Mouse (Mus musculus) c-Kit-negative CD71-positive TER-119-positive erythroid progenitor cells, embryonic 14.5 days (primary cell): ENCODE measurements around the gene Gm13290.
"Not testable (repeated sequence)": the region's sequence is repeated elsewhere in the genome, so short reads cannot be mapped to it uniquely, and the experiment has no call there.

Experiments
- DNase-seq: peaks from one replicate; pipeline ENCODE4 v3.0.0-alpha.2; 2013; ENCODE audit warnings: low read depth, low spot score

Gm13290 gene

GRCm38 (mm10) chr4:88773534-88773933 is at the start of gene Gm13290:
Gene Gm13290, plus strand, starts transcription at chr4:88773834.
- not testable (repeated sequence) for DNase-seq

GRCm38 (mm10) chr4:88726727-88727126 is 46.9 kb upstream of the Gm13290 start:
- no peak for DNase-seq

- no peak for DNase-seq
Observed at GRCm38 (mm10) chr4:88727324-88727723, 46.3 kb upstream of the Gm13290 start.

DNA sequence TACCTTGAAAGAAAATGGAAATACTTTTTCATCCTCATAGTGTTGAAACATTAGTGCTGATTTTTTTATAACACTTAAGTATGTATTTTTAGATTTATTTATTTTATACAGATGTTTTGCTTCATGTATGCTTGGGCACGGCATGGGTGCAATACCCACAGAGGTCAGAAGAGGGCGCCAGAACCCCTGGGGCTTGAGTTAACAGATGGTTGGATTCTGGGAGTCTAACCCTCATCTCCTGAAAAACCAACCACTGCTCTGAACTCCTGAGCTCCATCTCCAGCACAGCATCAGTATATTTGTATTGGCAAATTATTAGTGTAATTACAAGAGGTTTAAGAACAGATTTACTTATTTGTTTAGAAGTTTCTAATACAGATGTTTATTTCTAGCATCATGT is 35.2 kb upstream of the Gm13290 start:
- DNase-seq = no peak

GRCm38 (mm10) chr4:88739036-88739435 is 34.6 kb upstream of the Gm13290 start:
- DNase-seq = no peak

DNA sequence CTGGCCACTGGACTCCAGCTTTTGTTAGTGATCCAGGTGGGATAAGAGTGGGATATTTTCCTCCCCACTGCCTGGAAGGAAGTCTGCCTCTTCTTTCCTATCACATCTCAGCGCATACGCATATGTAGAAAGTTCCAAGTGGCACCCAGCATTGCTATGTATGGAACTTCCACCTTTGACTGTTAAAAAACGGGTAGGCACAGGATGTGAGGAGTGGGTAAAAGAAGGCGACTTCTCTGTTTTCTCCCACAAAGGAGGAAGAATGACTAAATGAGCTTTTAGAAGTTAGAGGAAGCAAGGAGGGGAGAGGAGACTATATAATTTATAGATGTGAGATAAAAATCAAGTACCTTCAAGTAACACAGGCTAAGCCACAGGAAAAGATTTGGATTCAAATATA is 32.2 kb upstream of the Gm13290 start:
- DNase-seq = no peak

DNA sequence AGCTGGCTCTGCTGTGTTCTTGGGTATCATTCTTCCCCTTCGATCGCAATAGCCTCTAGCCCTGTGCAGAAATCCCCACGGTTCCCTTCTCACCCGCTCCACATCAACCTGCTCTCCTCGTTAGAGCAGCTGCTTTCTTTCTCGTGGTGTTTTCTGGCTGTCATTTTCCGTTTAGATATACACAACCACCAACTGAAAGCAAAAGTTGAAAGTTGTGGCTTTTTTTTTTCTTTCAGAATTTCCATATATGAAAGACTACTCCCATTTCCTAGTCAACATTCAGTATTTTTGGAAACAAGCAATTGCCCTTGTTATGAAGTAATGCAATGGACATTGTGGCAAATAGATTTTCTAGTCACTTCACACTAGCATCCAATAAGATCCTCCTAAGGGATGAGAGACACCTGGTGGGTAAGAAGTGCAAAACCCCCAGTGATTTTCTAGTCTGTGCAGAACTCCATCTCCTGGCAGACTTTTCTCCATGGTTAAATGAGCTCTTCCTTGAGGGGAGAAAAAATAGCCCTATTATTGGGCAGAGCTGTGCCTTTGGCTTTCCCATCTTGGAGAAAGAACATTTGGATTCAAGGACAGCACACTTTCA is 30.8 kb upstream of the Gm13290 start:
- DNase-seq = no peak

DNA sequence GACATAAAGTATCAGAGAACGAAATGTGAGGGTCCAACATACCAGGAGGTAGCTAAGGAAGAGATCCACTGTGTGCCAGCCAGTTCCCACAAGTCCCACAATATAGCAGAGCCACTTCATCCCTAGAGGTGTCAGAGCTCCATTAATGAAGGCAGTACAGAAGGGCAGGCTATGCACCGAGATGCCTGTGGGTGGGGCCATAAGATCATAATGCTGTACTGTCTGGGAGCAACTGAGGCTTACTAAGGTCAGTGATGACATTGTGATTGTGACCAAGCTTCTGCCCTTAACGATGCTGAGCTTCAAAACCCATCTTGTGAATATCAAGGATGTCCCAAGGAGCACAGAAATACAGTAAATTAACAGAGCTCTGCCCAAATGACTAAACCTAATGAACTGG is 29.4 kb upstream of the Gm13290 start:
- DNase-seq = no peak

DNA sequence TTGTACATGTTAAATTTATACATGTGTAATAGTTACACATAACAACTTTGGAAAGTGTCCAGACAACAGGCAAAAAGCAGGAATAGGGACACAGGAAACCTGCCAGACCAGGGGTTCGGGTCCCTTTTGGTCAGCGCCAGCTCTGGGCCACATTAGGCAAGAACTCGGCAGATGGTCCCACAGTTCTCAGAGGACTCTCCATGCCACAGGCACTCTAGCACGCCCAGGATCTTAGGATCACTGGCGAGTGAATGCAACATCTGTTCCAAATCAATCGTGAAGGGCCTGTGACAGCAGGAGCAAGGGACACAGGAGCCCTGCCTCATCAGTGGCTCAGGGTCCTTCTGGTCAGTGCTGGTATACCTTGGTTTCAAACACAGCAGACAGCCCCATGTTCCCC is 23.7 kb upstream of the Gm13290 start:
- DNase-seq = no peak

DNA sequence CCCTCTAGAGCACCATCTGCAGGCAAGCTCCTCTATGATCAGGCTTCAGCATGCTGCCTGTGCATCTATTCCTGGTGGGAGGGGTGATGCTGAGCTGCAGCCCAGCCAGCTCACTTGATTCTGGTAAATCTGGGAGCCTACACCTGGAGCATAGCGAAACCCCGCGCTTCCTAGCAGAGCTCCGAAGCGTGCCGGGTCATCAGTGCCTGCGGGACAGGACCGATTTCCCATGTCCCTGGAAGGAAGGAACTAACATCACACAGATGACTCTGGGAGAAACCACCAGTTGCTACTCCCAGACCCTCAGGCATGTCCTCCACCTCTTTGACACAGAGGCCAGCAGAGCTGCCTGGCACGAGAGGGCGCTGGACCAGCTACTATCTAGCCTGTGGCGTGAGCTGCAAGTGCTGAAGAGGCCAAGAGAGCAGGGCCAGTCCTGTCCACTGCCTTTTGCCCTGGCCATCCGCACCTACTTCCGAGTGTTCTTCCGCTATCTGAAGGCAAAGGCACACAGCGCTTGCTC is 18.8 kb upstream of the Gm13290 start, which contains the start of gene Gm13271:
Gene Gm13271 (plus strand): TSS at position 51 of the 523 bp plus-strand sequence.
- DNase-seq = not testable (repeated sequence)

GRCm38 (mm10) chr4:88756581-88757513 is 16.8 kb upstream of the Gm13290 start:
- not testable (repeated sequence) for DNase-seq

GRCm38 (mm10) chr4:88757628-88758031 is 16.0 kb upstream of the Gm13290 start:
- not testable (repeated sequence) for DNase-seq

DNA sequence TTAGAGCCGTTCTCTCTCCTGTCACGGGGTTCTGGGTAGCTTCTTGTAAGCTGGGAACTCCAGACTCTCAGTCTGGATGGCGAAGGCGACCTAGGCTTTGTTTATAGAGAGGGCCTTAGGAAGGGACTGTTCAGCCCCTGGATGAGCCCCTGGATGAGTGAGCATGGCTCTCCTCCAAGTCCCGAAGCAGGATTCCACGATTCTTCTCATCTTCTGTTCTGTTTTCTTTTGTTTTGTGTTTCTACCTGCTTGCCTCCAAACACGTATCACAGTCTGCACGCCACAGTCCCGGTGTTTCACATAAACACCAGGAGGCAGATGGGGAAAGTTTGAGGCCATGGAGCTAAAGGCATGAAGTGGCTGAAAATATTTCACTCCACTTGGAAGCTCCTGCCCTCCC is 14.9 kb upstream of the Gm13290 start:
- DNase-seq = not testable (repeated sequence)

DNA sequence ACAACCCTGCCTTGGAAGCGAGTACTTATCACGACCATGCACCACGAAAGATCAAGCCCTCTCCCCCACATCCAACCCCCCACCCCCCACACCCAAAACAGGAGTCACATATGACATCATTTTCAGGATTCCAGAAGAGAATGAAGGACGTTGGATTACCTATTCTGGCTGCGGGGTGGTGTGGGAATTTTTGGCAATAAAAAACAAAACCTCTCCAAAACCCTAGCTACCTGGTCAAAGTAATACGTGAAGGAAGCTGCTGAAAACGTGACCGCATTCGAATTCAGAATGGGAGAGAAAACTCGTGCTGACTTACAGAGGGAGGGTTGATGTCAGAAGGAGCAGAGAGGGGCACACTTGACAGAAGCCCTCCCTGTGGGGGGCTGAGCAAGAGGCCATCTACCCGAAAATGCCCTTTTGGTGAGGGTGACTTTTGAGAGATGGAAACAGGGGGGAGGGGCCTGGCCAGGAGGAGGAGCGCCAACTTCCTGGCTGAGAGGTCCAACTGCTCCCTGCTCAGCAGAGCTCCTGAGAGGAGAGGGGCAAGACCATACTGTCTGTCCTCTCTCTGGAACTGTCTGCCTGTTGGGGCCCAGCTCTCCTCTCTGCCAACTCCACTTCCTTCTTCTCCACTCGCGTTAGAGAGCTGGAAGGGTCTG is 13.9 kb upstream of the Gm13290 start, which contains the start of gene Gm13283:
Gene Gm13283 (plus strand): TSS at position 510 of the 659 bp plus-strand sequence.
- DNase-seq = not testable (repeated sequence)

GRCm38 (mm10) chr4:88760431-88760830 is 13.2 kb upstream of the Gm13290 start:
- not testable (repeated sequence) for DNase-seq

GRCm38 (mm10) chr4:88761776-88762175 is 11.9 kb upstream of the Gm13290 start:
- not testable (repeated sequence) for DNase-seq

DNA sequence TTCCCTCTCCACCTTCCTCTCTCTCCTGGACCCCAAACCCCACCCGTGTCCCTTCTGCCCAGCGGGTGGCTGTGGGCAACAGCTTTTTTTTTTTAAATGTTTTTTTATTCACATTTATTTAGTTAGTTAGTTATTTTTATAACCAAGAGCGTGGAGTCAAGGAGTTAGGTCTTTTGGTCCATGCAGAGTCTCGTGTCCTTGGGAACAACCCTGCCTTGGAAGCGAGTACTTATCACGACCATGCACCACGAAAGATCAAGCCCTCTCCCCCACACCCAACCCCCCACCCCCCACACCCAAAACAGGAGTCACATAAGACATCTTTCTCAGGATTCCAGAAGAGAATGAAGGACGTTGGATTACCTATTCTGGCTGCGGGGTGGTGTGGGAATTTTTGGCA is 11.3 kb upstream of the Gm13290 start:
- not testable (repeated sequence) for DNase-seq

- DNase-seq = not testable (repeated sequence)
Observed at GRCm38 (mm10) chr4:88763384-88764018, 10.1 kb upstream of the Gm13290 start.

GRCm38 (mm10) chr4:88776622-88777021 is 3.0 kb downstream of the Gm13290 start, which contains the start of gene Gm13289:
Gene Gm13289, plus strand, starts transcription at chr4:88776922.
- not testable (repeated sequence) for DNase-seq

- not testable (repeated sequence) for DNase-seq
Observed at GRCm38 (mm10) chr4:88779550-88779949, 5.9 kb downstream of the Gm13290 start, which contains the start of gene Gm13272. Gene Gm13272, plus strand, starts transcription at chr4:88779850.

GRCm38 (mm10) chr4:88780320-88780719 is 6.7 kb downstream of the Gm13290 start:
- not testable (repeated sequence) for DNase-seq
